Mouse (Mus musculus) bone marrow, adult 2 months (tissue): Measurements from ENCODE around the gene Srgap3.

Source experiments
- CTCF ChIP-seq: fragments of 200-500 bp; IDR thresholded peaks from 2 replicates; pipeline ENCODE4 v1.5.1; 2011; ENCODE audit warnings: low read length, control low read depth; ENCODE audit not compliant: control insufficient read depth, insufficient read depth
- POLR2A ChIP-seq: fragments of 200-500 bp; IDR thresholded peaks from 2 replicates; pipeline ENCODE4 v1.6.1; 2011; ENCODE audit warnings: low read depth, mild to moderate bottlenecking, control low read depth, low read length, borderline replicate concordance; ENCODE audit not compliant: control insufficient read depth

GRCm38 (mm10) chr6:112733942-112734341, 213.1 kb downstream of the Srgap3 start:
- TF ChIP-seq POLR2A = no peak
- no peak for TF ChIP-seq CTCF
